Mouse (Mus musculus) right cerebral cortex, postnatal 10 days (tissue): Measurements from ENCODE around the gene Kif26a.
A peak's percentile ranks its signal among the peaks of the same experiment; 100 is the strongest.

Source experiments
- DNase-seq, 2 experiments: peaks; one replicate each; pipeline ENCODE4 v3.0.0; 2021; ENCODE audit warnings: low spot score in 2 of 2

The Kif26a gene

GRCm38 (mm10) chr12:112145875-112146651 lies at the start of gene Kif26a:
TSS of gene Kif26a (plus strand) at chr12:112146208.
- DNase-seq: peak; percentile 80 to 81

GRCm38 (mm10) chr12:112096733-112097117 lies 49.3 kb upstream of the Kif26a start:
- DNase-seq: no peak

- no peak for DNase-seq
Measured at GRCm38 (mm10) chr12:112100106-112100505, 45.9 kb upstream of the Kif26a start.

- no peak for DNase-seq
Measured at GRCm38 (mm10) chr12:112101045-112101444, 45.0 kb upstream of the Kif26a start.

GRCm38 (mm10) chr12:112103179-112103578 lies 42.8 kb upstream of the Kif26a start:
- no peak for DNase-seq

- DNase-seq: no peak
Measured at GRCm38 (mm10) chr12:112104890-112105289, 41.1 kb upstream of the Kif26a start.

- DNase-seq: no peak
Measured at GRCm38 (mm10) chr12:112106541-112106971, 39.5 kb upstream of the Kif26a start, which contains the start of gene Aspg. TSS of gene Aspg (plus strand) at chr12:112106679.

GRCm38 (mm10) chr12:112107685-112108084 lies 38.3 kb upstream of the Kif26a start:
- no peak for DNase-seq

- no peak for DNase-seq
Measured at GRCm38 (mm10) chr12:112108696-112109445, 37.1 kb upstream of the Kif26a start.

- no peak for DNase-seq
Measured at GRCm38 (mm10) chr12:112109701-112110100, 36.3 kb upstream of the Kif26a start.

GRCm38 (mm10) chr12:112111323-112111722 lies 34.7 kb upstream of the Kif26a start:
- no peak for DNase-seq

- no peak for DNase-seq
Measured at GRCm38 (mm10) chr12:112112235-112112634, 33.8 kb upstream of the Kif26a start.

- DNase-seq: no peak
Measured at GRCm38 (mm10) chr12:112112686-112113396, 33.2 kb upstream of the Kif26a start.

- DNase-seq: peak; percentile 77 to 84
Measured at GRCm38 (mm10) chr12:112113710-112114109, 32.3 kb upstream of the Kif26a start.

GRCm38 (mm10) chr12:112117006-112117405 lies 29.0 kb upstream of the Kif26a start:
- no peak for DNase-seq

GRCm38 (mm10) chr12:112117649-112118048 lies 28.4 kb upstream of the Kif26a start:
- no peak for DNase-seq

GRCm38 (mm10) chr12:112121188-112121587 lies 24.8 kb upstream of the Kif26a start:
- DNase-seq: no peak

GRCm38 (mm10) chr12:112125903-112126302 lies 20.1 kb upstream of the Kif26a start:
- no peak for DNase-seq

- DNase-seq: no peak
Measured at GRCm38 (mm10) chr12:112126931-112127635, 18.9 kb upstream of the Kif26a start.

- no peak for DNase-seq
Measured at GRCm38 (mm10) chr12:112128526-112128925, 17.5 kb upstream of the Kif26a start.

- DNase-seq: no peak
Measured at GRCm38 (mm10) chr12:112129300-112129856, 16.6 kb upstream of the Kif26a start.
